Mouse (Mus musculus): Measurements from ENCODE around the gene Zc2hc1b. TPM values are rescaled to one million over a fixed set of nuclear protein-coding genes. Genes with fewer than 3 reads are reported as not detected.

Gene Zc2hc1b
- polyA plus RNA-seq, 1 experiment from 2014 or later = not detected

DNA sequence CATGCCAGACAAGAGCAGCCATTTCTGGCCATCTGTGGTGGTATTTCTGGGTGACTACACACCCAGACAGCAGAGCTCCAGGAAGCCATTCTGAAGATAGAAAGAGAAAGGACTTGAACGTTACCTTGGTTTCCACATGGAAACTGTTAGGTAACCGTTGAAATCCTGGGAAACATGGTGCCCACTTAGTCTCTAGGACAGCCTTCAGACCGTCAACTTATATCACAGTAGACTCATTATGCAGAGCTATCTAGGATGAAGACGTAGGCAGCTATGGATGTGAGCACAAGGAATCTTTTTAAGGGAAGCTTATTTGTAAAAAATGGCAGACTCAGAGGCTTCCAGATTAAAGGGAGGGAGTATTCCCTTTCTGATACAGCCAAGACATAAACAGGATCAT lies 44.0 kb downstream of the Zc2hc1b start:
- H3K9ac ChIP-seq = no peak overlapping the region
- no peaks in the 10 kb centered on the region for H3K4me1 ChIP-seq (replicated peaks)
- H3K9me3 ChIP-seq = no peaks in the 10 kb centered on the region
- no peak overlapping the region for H3K4me3 ChIP-seq
- ATAC-seq (ENCODE audit: low FRiP score, low read depth) = no peak
- no peak overlapping the region for H3K27ac ChIP-seq (replicated peaks)
- WGBS = 84% methylated on average over 4 of the region's 4 CpGs
- no peaks in the 10 kb centered on the region for H3K27me3 ChIP-seq
- H3K4me2 ChIP-seq = no peak overlapping the region
- no peaks in the 10 kb centered on the region for H3K36me3 ChIP-seq

DNA sequence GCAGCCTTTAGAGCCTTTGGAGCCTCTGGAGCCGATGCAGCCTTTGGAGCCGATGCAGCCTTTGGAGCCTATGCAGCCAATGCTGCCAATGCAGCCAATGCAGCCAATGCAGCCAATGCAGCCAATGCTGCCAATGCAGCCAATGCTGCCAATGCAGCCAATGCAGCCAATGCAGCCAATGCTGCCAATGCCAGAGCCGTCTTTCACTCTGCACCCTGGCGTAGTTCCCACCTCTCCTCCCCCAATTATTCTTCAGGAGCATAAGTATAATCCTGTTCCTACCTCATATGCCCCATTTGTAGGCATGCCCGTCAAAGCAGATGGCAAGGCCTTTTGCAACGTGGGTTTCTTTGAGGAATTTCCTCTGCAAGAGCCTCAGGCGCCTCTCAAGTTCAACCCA lies 49.9 kb downstream of the Zc2hc1b start:
- no peak overlapping the region for H3K27ac ChIP-seq (replicated peaks)
- no peaks in the 10 kb centered on the region for H3K36me3 ChIP-seq
- no peaks in the 10 kb centered on the region for H3K9me3 ChIP-seq
- no peak overlapping the region for H3K4me3 ChIP-seq
- 90% methylated on average over 7 of the region's 7 CpGs for WGBS
- no peaks in the 10 kb centered on the region for H3K4me1 ChIP-seq (replicated peaks)
- no peaks in the 10 kb centered on the region for H3K27me3 ChIP-seq
- no peak overlapping the region for H3K4me2 ChIP-seq
- H3K9ac ChIP-seq = no peak overlapping the region
- no peak for ATAC-seq (ENCODE audit: low FRiP score, low read depth)

DNA sequence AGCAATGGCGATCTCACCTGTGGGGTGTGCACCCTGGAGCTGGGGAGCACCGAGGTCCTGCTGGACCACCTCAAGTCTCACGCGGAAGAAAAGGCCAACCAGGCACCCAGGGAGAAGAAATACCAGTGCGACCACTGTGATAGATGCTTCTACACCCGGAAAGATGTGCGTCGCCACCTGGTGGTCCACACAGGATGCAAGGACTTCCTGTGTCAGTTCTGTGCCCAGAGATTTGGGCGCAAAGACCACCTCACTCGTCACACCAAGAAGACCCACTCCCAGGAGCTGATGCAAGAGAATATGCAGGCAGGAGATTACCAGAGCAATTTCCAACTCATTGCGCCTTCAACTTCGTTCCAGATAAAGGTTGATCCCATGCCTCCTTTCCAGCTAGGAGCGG lies 50.5 kb downstream of the Zc2hc1b start:
- Histone ChIP-seq H3K4me3 (no peak overlapping the region), H3K4me2 (no peak overlapping the region), H3K4me1 (replicated peaks) (no peaks in the 10 kb centered on the region), H3K27ac (replicated peaks) (no peak overlapping the region), H3K27me3 (no peaks in the 10 kb centered on the region), H3K9me3 (no peaks in the 10 kb centered on the region), H3K9ac (no peak overlapping the region), H3K36me3 (no peaks in the 10 kb centered on the region)
- ATAC-seq (ENCODE audit: low FRiP score, low read depth) = no peak
- 74% methylated on average over 13 of the region's 13 CpGs for WGBS

DNA sequence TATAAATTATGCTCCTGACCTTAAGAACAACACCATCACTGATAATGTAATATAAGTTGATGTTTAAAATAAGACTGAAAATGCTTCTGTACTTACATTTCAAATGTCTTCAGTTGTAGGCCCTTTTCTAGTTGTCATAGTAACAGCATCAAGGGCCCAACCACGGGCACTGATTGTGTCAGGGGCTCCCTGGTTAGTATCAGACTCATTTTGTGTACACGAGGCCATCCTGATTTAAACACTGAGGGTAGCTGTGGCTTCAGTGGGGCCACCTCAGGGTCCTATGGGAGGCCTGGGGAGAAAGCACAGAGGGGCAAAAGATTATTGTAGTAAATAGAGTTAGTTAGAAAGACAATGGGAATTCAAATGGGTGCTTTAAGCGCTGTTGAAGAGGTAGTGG lies 52.0 kb downstream of the Zc2hc1b start:
- ATAC-seq (ENCODE audit: low FRiP score, low read depth) = no peak
- WGBS = 47% methylated on average over 3 of the region's 3 CpGs
- H3K4me1 ChIP-seq (replicated peaks) = no peaks in the 10 kb centered on the region

DNA sequence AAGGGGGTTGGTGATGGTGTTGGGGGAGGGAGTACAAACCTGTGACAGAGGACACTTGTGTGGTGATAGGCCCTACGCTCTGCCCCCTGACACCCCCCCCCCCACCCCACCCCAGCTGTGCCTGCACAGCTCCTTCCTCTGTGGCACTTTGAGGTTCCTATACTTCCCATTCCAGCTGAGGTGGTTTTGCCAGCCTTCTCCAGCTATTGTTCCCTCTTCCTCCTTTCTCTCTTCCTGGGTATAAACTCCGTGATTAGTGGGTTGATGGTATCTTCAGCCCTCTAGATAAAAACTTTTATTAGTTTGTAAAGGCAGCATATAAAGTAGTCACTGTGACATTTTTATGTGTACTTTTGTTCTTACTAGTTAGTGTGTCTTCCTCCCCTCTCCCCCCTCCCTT lies 58.5 kb downstream of the Zc2hc1b start:
- Histone ChIP-seq H3K9me3 (no peaks in the 10 kb centered on the region), H3K27me3 (no peaks in the 10 kb centered on the region), H3K27ac (replicated peaks) (no peak overlapping the region), H3K36me3 (no peaks in the 10 kb centered on the region), H3K4me1 (replicated peaks) (peaks cover 21% of the 10 kb centered on the region), H3K9ac (no peak overlapping the region), H3K4me2 (no peak overlapping the region), H3K4me3 (no peak overlapping the region)
- 37% methylated on average over 2 of the region's 2 CpGs for WGBS
- ATAC-seq (ENCODE audit: low FRiP score, low read depth) = no peak; the same call in 1 of the 2 replicates

More for the DNA sequence above, 52.0 kb downstream of the Zc2hc1b start:
- H3K4me2 ChIP-seq = no peak overlapping the region
- no peak overlapping the region for H3K9ac ChIP-seq
- H3K36me3 ChIP-seq = no peaks in the 10 kb centered on the region
- H3K27me3 ChIP-seq = no peaks in the 10 kb centered on the region
- no peaks in the 10 kb centered on the region for H3K9me3 ChIP-seq
- no peak overlapping the region for H3K27ac ChIP-seq (replicated peaks)
- H3K4me3 ChIP-seq = no peak overlapping the region

DNA sequence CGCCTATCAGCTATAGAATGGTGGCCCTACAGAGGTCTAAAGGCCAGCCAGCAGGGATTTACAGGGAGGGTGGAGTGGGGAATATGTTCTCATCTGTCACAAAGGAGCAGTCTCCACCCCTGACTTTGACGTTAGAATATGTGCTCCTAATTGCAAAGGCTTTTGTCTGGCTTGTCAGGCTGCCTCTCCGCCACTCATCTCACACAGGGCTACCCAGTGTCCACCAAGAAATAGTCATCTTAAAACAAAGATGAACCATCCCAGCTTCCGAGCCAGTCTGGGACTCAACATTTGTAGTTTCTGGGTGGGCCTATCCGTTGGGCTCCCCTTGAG lies 59.1 kb downstream of the Zc2hc1b start:
- Histone ChIP-seq H3K4me1 (replicated peaks) (peaks cover 22% of the 10 kb centered on the region), H3K9me3 (no peaks in the 10 kb centered on the region), H3K4me3 (no peak overlapping the region), H3K27ac (replicated peaks) (no peak overlapping the region), H3K4me2 (no peak overlapping the region), H3K27me3 (no peaks in the 10 kb centered on the region), H3K9ac (no peak overlapping the region), H3K36me3 (no peaks in the 10 kb centered on the region)
- no peak for ATAC-seq (ENCODE audit: low FRiP score, low read depth)
- WGBS = 26% methylated on average over 5 of the region's 5 CpGs

DNA sequence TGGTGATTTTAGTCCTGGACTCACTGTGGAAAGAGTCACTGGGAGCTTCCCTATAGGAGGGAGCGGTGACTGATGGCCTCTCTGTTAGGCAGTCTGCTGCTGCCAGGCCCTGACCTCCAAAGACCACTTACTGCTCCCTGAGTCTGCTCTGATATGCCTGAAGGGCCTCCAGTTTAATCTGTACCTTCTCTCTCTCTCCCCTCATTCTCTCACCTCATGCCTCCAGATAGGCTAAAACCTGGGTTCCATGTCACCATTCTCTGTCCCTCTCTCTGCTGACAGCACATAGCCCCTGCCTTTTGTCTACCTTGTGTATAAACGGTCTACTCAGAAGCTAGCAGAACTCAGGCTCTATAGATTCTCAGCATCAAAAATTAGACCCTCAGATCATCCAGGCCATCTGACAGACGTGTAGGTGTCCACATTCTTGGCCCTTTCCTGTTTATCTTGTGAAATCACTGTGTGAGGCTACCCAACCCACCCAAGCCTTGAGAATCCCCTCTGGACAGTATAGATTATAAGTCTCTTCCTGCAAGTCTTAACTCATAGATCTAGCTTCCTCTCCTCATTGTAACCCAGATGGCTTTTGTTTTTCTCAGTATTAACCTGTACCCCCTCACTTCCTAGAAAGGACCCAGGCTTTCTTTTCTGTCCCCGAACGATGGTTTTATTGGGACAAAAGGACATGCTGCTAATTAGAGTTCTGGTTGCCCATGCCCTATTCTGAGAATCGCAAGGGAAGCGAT lies 59.6 kb downstream of the Zc2hc1b start:
- Histone ChIP-seq H3K9ac (no peak overlapping the region), H3K27me3 (no peaks in the 10 kb centered on the region), H3K9me3 (no peaks in the 10 kb centered on the region), H3K4me1 (replicated peaks) (peaks cover 22% of the 10 kb centered on the region), H3K4me3 (no peak overlapping the region), H3K36me3 (no peaks in the 10 kb centered on the region), H3K4me2 (no peak overlapping the region), H3K27ac (replicated peaks) (no peak overlapping the region)
- WGBS = 28% methylated on average over 7 of the region's 7 CpGs
- ATAC-seq (ENCODE audit: low FRiP score, low read depth) = no peak

DNA sequence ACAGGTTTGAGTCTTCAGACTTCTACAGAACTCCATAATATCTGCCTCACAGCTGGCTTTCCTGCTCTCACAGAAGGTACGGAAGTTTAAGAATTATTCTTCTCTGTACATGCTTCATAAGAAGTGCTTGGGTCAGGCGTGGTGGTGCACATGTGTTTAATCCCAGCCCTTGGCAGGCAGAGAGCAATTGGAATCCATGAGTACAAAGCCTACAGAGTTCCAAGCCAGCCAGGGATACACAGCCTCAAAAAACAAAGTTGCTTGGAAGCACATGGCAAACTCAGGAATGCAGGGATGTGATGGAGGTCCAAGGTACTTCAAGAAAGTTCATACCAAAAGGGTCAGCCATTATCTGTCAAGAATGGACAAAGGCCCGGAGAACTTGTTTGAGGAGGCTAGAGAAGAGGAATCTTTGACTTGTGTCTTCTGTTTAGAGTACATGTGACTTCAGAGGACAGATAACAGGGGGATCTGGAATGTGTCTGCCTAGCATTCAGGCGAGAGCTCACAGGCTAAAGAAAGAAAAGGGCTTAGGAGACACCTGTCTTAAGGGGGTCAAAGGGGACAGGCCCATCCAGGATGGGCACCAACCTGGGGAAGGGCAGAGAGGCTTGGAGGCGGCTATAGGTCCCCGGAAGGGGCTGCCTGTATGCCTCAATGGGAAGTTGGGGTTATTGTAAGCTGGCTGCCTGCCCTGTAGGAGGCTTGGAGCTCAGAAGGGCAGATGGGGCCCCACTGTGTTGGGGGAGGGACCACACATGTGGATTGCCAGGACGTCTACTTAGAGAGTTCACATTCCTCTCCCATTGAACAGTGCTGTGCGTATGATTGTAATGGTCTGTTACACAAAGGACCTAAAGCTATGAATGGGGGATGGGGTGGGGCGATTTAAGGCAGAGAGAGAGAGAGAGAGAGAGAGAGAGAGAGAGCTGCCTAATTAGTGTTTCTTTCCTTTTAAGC lies 60.8 kb downstream of the Zc2hc1b start:
- H3K4me1 ChIP-seq (replicated peaks) = peaks cover 22% of the 10 kb centered on the region
- H3K27ac ChIP-seq (replicated peaks) = no peak overlapping the region
- H3K9me3 ChIP-seq = no peaks in the 10 kb centered on the region
- WGBS = 27% methylated on average over 9 of the region's 9 CpGs
- H3K36me3 ChIP-seq = no peaks in the 10 kb centered on the region
- no peak overlapping the region for H3K4me3 ChIP-seq
- H3K27me3 ChIP-seq = no peaks in the 10 kb centered on the region
- H3K9ac ChIP-seq = no peak overlapping the region
- H3K4me2 ChIP-seq = no peak overlapping the region
- peak; percentile 37; the same call in 1 of the 2 replicates for ATAC-seq (ENCODE audit: low FRiP score, low read depth)

DNA sequence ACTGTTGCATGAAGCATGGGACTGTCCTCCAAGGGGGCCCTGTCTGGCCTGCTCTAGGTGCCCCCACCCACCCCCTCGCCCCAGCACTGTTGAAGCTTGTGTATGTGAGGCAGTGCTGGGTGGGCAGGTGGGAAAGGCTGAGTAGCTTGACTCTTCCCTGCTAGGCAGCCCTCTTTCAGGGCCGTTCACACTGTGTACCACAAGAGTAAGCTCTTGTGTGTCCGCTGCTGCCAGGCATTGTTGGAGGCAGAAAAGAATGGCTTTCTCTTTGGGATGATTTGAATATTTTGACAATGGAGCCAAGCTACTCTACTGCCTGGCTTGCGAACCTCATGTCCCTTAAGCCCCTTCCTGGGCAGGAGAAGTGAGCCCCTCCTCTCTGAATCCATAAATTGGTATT lies 62.8 kb downstream of the Zc2hc1b start:
- H3K27me3 ChIP-seq = no peaks in the 10 kb centered on the region
- no peak for ATAC-seq (ENCODE audit: low FRiP score, low read depth)
- H3K9me3 ChIP-seq = no peaks in the 10 kb centered on the region
- 17% methylated on average over 4 of the region's 4 CpGs for WGBS
- no peak overlapping the region for H3K9ac ChIP-seq
- peaks cover 22% of the 10 kb centered on the region for H3K4me1 ChIP-seq (replicated peaks)
- H3K4me2 ChIP-seq = no peak overlapping the region
- no peak overlapping the region for H3K27ac ChIP-seq (replicated peaks)
- H3K4me3 ChIP-seq = no peak overlapping the region
- no peaks in the 10 kb centered on the region for H3K36me3 ChIP-seq

DNA sequence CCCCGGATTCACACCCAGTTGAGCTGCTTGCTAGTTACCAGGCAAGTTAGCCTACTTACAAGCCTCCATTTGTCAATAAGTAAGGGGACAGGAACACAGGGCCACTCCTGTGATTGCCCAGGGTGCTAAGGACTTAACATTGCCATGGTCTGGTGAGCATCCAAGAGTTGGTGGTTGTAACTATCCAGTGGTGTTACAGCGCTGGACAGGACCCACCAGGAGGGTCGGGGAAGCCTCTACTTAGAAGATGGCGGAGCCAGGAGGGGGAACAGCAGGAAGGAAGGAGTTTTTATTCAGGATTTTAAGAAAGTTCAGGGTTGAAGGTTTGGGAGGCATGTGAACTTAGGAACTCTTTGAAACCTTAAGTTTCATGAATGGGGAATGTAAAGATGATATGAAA lies 64.2 kb downstream of the Zc2hc1b start:
- Histone ChIP-seq H3K4me2 (no peak overlapping the region), H3K27me3 (no peaks in the 10 kb centered on the region), H3K36me3 (no peaks in the 10 kb centered on the region), H3K9ac (no peak overlapping the region), H3K4me1 (replicated peaks) (peaks cover 22% of the 10 kb centered on the region), H3K9me3 (no peaks in the 10 kb centered on the region), H3K27ac (replicated peaks) (no peak overlapping the region), H3K4me3 (no peak overlapping the region)
- no peak for ATAC-seq (ENCODE audit: low FRiP score, low read depth)
- WGBS = 77% methylated on average over 4 of the region's 4 CpGs

DNA sequence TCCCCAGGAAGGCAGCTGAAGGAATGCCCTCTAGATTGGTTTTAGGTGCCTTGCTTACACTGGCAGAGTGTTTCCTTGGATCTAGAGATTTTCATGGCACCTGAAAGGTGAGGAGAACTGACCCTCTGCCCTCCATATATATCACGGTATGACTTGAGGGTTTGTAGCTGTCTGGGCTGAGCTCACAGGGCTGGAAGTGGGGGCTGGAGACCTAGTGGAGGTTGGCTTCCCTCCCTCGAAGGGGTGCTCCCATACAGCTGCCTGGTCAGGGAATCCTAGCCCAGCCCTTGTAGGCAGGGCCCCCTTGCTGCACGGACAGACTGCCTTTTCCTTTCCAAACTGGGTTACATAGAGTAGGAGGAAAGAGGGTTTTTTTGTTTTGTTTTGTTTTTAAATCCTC lies 65.0 kb downstream of the Zc2hc1b start:
- Histone ChIP-seq H3K4me1 (replicated peaks) (peaks cover 24% of the 10 kb centered on the region), H3K4me3 (no peak overlapping the region), H3K27ac (replicated peaks) (no peak overlapping the region), H3K36me3 (no peaks in the 10 kb centered on the region), H3K27me3 (no peaks in the 10 kb centered on the region), H3K9me3 (no peaks in the 10 kb centered on the region), H3K4me2 (no peak overlapping the region), H3K9ac (no peak overlapping the region)
- no peak for ATAC-seq (ENCODE audit: low FRiP score, low read depth)
- WGBS = 68% methylated on average over 3 of the region's 3 CpGs

DNA sequence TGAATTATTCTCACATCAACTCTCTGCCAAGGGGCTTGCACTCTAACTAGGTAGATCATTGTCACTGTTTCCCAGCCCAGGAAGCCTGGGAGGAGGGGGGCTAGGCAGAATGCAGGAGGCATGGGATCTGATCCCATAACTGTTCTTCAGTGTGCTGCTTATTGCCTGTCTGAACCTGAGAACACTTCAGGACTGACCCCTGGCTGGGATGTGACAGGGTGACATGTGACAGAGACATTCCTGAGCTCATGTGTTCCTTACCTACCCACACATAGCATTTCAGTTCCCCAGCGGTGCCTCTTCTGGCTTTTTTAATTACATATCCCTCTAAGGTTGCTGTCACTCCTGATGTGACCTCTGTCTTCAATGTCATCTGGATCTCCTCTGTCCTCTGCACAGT lies 68.0 kb downstream of the Zc2hc1b start:
- H3K27ac ChIP-seq (replicated peaks) = no peak overlapping the region
- no peak overlapping the region for H3K4me2 ChIP-seq
- H3K4me3 ChIP-seq = no peak overlapping the region
- no peaks in the 10 kb centered on the region for H3K9me3 ChIP-seq
- no peak for ATAC-seq (ENCODE audit: low FRiP score, low read depth)
- H3K9ac ChIP-seq = no peak overlapping the region
- no peaks in the 10 kb centered on the region for H3K27me3 ChIP-seq
- WGBS = 48% methylated on average over 1 of the region's 1 CpGs
- H3K36me3 ChIP-seq = no peaks in the 10 kb centered on the region
- H3K4me1 ChIP-seq (replicated peaks) = peaks cover 13% of the 10 kb centered on the region
